Mouse (Mus musculus) heart, postnatal 14 days (tissue): ENCODE data around the gene Arl14. TPM values are rescaled to one million over a fixed set of nuclear protein-coding genes. Genes with fewer than 3 reads are reported as not detected.
A peak's percentile ranks its signal among the peaks of the same experiment; 100 is the strongest.

Source experiments
- DNase-seq, 2 experiments: peaks; one replicate each; pipeline ENCODE4 v3.0.0; 2021 to 2022
- intact Hi-C: fragments of 180-260 bp; cut with DNase I; formaldehyde crosslinking; loops from one replicate; pipeline ENCODE4 v1.15.1; 2025
- long read RNA-seq, 2 experiments: library from polyadenylated mRNA; stranded (forward); transcript quantifications; one replicate each; pipeline ENCODE4 v2.0.0; 2021
- total RNA-seq, 2 experiments: library from RNA; stranded (reverse); gene quantifications; 2 replicates each; pipeline ENCODE4 v1.2.3; 2021

The Arl14 gene
- not detected for total RNA-seq
- long read RNA-seq, experiment 1, result 0 reads
- long read RNA-seq, experiment 2, result 0 reads

DNA sequence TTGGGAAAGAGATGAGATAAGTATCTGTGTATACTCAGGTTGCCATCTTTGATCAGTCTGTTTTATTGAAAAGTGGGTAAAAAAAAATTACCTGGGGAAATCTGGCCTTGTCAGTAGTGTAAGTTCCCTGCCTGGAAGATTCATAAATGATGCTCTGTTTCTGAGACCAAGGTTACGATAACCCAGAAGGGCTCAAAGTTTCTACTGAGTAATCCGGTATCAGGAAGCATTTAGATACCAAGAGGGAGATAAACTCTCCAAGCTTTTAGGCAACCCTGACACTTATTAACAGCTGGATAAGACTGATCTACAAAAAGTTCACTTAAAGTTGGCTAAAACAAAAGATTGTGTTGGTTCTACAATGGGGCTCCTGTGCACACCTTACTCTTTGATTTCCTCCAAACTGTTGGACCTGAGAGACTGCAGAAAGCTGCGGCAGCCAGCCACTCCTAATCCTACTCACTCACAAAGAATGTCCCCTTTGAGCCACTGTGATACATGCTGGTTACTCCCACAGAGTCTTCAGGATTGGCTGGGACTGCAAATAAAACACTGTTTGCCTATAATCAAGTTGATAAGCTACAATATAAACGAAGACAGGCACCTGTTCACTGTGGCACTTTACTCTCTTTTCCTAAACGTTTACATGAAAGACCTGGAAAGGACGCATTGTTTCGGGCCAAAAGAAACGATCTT, at the start of gene Arl14:
TSS of gene Arl14 (plus strand) at position 614 of the 696 bp plus-strand sequence.
- no peak for DNase-seq
- intact Hi-C loops, result no loop called here

DNA sequence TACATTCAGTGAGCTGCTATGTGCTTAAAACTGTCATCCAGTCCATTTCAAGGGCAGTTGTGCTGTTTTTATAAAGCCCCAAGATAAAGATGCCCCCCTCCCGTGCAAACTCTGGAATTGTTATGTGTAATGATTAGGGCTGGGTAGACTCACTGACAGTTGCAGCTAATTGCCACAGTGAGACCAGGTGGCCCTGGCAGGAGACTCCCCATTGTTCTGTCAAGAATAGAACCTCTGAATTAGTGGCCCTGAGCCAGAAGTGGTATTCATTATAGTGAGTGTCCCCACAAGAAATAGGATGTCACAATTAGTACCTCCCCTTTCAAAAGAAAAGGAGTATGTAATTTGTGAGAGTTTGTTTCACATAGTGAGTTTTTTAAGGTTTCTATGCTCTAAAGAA, 47.0 kb upstream of the Arl14 start:
- intact Hi-C loops, result no loop called here
- DNase-seq, result peak; percentile 11 to 25

DNA sequence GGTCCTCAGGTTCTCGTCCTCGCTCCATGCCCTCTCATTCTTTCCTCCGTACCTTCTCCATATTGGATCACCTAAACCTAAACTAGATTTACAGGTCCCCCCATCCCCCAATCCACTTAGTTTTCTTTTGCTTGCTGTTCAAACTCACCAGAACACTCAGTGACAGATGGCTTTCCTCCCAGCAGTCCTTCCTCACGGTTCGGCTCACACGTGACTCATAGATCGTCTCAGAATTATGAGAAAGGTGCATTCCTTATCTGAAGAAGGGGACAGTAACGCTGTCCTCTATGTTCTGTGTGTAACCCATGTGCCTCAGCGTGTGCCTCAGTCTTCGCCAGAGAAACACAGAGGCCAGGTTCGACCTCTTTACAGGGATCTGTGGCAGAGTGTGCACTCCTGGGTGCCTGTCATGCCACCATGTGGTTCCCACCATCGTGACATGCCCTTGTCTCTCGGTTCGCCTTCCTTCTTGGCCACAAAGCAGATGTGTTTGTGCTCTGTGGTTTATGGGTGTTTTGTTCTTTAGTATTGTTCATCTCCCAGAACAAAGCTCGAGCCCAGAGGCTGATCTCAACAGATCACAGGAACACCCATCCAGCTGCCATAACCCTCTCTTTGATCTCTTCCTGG, 44.9 kb upstream of the Arl14 start:
- intact Hi-C loops, result no loop called here
- no peak for DNase-seq

DNA sequence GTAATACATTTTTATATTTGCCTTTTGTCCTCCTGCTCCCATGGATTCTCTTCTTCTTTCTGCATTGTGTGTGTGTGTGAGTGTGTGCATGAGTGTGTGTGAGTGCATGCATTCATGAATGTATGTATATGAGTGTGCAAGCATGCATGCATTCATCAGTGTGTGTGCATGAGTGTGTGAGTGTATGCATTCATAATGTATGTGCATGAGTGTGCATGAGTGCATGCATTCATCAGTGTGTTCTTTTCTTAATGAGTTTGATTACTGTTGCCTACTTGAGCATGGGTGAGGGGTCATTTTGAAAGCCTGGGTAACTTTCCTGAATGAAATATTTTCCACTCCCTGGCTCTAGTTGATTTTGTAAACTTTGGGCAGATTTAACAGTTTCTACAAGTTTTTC, 44.3 kb upstream of the Arl14 start:
- DNase-seq, result no peak
- intact Hi-C loops, result no loop called here

DNA sequence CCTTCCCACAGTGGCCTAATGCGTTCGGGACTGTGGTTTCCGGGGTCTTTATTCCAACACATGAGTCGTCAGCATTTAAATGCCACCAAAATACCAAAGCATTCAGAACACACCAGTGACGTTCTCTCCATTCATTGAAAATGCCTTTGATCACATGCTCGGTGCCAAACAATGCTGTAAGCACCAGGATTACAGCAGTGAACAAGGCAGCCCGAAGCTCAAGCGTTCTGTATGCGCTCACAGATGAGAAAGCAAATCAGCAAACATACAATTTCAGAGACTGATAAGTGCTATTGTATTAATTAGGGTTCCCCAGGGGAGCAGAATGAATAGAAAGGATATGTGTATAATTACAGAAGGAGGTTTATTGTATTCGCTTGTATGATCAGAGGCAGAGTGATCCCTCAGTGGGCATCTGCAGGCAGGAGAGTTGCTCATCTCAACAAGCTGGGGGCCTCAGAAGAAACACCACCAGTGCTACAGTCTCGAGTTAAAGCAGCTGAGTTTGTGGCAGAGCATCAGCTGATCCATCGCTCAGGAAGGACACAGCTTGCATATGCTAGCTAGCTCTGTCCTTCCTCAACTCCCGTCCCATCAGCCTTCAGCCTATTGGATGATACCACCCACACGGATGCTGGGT, 43.7 kb upstream of the Arl14 start:
- intact Hi-C loops, result no loop called here
- DNase-seq, result no peak

DNA sequence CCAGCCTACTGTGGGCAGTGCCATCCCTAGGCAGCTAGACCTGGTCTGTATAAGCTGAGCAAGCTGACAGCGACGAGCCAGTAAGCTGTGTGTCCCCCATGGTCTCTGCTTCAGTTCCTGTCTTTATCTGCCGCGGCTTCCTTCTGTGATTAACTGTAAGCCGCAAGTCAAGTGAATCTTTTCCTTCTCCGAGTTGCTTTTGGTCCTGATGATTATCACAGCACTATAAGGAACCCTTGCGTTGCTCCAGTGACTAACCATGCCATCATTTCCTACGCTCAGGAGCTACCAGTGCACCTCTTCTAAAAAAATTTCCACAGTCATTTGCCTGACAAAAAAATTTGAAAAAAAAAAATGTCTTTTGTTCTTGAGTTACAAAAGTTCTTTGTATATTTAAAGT, 40.7 kb upstream of the Arl14 start:
- DNase-seq, result no peak
- intact Hi-C loops, result no loop called here

DNA sequence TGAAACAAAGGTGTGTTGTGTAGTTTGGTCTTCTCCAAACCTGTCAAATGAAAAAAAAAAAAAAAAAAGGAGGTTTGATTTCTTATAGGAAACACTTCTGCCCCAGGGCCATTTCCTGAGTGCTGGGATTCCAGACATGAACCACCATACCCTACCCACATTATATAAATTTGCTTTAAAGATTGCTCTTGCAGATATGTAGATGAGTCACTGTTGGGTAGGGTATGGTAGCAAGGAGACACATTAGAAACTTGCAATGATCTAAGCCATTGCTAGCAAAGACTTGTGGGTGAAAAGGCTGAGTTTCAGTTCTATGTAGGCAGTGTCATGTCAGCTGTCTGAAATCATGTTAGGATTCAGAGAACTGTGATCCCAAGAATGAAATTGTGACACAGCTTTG, 40.0 kb upstream of the Arl14 start:
- no peak for DNase-seq
- intact Hi-C loops, result no loop called here

DNA sequence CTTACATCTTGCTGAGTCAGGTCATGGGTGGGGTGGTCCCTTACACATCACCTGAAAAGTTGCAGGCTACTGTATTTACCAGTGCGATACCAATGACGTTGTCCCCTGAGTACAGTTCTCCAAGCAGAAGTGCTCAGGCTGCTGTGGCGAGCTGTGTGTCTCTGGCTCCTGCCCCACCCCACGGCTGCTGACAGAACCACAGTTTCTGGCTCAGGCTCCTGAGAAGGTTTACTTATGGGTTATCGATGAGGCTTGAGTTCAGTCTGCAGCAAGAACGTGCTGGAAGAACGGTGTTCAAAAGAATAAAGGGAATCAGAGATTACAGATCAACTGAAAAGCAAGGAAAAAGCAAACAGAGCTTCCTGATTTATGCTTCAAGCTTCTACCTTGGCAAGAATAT, 37.0 kb upstream of the Arl14 start:
- no peak for DNase-seq
- intact Hi-C loops, result no loop called here

DNA sequence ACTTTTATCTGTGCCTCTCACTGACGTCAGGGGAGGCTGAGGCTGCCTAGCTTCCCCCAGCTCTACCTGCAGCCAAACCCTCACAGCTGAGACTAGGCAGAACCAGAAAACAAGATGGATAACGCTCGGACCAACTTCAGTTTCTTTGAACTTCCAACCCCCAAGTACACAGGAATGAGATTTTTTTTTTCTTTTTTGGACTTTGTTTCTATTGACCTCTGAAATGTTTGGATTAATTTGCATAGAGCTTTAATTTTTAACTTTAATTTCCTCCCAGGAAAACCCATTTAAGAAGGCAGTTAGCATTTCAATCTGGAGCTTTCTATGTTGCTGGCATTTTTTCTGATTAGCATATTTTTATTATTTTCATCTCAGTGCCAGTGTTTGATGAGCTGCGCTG, 36.2 kb upstream of the Arl14 start:
- intact Hi-C loops, result no loop called here
- DNase-seq, result no peak

DNA sequence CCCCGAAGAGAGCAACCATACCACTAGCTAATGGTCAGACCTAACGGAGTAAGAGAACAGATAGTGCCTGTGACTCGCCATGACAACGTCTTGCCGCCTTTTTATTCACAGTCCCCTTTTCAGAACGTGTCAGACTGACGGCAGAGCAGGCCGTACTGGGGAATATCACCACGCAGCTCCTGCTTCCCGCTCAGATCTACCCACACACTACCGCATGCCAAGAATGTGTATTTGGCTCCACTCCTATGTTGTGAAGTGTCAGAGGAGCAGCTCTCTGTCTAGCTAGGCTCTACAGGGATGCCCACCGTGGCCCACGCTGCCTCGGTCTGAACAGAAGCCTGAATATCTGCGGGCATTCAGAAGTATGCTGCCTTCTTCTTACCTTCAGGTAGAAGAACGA, 35.6 kb upstream of the Arl14 start:
- DNase-seq, result peak in 1 of 2 experiments; percentile 25

DNA sequence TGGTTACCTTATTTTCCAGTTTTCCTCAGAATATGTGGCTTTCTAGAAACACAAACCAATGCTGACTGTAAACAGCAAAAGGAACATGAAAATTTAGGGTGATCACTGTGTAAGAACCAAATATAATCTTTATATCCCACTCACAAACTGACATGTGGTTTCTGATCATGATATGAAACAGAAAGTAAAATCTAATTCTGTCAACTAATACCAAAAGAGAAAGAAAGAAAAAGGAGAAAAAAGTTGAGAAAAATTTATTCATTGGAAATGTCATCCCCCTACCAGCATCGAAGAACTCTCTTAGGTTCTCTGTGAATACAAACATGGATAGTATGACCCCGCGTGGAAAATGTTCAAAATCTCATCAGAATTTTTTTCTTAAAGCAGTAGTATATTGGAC, 29.2 kb upstream of the Arl14 start:
- no peak for DNase-seq
- intact Hi-C loops, result no loop called here

More for the DNA sequence above, 35.6 kb upstream of the Arl14 start:
- intact Hi-C loops, result no loop called here

DNA sequence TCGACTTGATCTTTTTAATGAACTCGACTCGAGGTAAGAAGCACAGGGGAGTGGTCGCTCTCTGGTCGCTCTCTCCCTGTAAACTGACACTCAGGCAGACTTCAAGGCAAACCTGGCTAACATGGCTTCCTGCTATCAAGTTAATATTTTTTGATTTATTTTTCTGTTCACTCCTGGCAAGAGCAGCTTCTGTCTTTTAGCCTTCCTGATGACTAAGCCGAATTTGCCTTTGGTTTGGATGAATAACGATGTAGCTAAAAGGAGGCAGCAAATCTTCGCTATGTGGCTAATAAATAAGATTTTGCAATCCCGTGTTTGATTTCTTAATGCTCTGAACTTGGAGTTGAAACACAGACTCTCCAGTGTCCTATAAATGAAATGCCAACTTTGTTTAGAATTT, 27.7 kb upstream of the Arl14 start:
- intact Hi-C loops, result no loop called here
- DNase-seq, result no peak

DNA sequence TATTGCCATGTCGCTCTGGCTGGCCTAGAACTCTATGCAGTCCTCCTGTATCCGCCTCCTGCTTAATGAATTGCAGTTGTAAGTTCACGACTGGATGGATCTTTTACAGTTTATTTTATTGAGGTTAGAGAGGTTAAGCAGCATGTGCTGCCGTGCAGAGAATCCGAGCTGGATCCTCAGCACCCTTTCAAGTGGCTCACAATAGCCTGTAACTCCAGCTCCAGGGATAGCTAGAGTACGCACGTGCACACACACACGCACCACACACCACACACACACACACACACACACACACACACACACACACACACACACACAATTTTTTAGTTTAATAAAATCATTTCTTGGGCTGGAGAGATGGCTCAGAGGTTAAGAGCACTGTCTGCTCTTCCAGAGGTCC, 27.0 kb upstream of the Arl14 start:
- DNase-seq, result no peak
- intact Hi-C loops, result no loop called here

DNA sequence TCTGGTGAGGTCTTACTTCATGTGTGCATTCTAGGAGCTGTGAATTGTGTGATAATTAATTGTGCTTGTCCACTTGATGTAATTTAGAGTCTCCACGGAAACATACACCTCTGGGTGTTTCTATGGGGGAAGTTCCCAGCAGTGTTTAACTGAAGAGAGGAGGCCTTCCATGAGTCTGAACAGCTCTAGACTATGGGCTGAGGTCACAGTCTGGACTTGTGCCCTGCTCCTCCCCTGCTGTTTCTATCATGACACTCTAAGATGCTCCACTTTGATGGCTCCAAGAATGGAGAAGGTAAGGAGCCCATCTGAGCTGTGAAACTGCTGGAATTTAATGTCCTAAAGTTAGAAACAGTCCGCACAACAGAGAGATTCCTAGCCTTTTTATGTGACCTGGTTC, 24.1 kb upstream of the Arl14 start:
- DNase-seq, result no peak
- intact Hi-C loops, result no loop called here

DNA sequence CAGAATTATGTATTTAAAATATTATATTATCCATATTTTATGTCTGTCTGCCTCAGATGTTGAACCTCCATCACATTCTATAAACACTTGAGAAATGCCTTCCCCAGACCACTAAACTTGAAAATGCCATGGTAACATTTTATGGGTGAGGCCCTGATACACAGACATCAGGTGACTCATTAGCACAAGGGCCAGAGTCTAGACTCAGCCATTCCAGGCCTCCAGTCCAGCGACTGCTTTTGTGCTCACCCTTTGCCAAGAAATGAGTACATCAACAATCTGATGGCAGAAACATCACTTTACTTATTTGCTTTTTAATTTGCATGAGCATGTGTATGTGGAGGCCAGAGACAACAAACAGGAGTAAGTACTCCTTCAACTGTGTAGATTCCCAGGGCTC, 22.0 kb upstream of the Arl14 start:
- intact Hi-C loops, result no loop called here
- no peak for DNase-seq

DNA sequence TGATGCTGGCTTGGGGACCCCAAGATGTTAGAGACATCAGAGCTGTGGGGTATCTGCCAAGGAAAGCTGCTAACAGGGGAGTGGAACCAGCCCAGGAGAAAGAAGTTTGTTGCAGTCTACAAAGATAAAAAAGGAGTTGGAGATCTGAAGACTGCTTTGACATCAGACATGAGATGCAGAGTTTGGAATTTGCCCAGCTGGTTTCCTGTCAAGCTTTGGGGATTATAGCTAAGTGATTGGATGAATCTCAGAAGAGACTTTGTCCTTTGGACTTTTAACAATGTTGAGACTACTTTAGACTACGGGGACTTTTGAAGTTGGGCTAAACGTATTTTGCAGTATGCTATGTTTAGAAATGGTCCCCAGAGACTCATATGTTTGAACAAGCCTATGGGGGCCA, 21.0 kb upstream of the Arl14 start:
- intact Hi-C loops, result no loop called here
- no peak for DNase-seq

DNA sequence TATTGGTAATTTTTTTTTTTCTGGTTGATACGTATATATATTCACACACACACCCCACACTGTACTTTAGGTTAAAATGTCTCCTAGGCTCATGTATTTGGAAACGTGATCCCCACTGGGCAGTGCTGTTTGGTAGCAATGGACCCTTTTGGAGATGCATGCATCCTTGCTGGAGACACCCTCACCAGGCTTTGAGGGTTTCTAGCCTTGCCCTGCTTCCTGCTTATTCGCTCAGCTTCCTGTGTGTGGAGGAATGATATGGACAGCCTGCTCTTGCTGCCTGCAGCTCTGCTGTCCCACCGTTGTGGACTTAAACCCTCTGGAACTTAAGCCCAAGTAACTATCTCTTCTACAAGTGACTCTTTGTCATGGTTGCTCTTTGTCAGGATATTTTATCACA, 19.3 kb upstream of the Arl14 start:
- DNase-seq, result no peak
- intact Hi-C loops, result no loop called here

DNA sequence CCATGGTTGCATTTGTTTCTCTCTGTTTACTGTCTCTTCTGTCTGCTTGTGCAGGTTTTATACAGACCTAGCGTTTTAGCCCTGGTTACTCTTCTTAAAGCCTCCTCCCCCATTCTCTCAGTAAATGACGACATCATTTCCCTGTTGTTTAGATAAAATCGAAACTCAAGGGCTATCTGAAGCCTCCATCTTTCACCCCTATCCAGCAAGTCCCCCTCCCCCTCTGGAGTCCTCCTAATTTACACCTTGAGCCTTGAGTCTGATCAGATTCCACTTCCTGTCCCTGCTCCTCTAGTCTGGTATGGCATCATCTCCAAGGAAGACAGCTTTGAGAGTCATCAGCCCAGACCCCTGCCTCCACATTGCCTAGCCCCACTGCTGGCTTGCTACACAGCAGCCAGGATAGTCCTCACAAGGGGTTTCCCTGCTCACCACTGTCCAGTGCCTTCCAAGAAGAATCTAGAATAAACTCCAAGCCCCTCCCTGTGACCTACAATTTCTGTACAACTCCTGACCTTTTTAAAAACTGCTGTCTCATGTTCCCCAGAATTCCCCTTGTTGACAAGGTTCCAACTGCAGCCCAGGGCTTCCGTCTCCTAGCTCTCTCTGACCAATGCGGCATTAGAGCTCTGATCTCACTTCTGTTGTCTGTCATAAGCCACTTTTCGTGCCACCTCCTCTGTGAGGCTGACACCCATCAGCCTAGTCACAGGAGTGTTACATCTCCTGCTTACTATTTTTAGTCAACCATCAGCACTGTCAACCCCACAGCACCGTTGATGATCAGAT, 16.8 kb upstream of the Arl14 start:
- DNase-seq, result peak; percentile 4 to 48
- intact Hi-C loops, result loop anchor here (2.0 kb wide), 1 partner anchor 79 kb away; the partner anchor contains the start of gene Kpna4

DNA sequence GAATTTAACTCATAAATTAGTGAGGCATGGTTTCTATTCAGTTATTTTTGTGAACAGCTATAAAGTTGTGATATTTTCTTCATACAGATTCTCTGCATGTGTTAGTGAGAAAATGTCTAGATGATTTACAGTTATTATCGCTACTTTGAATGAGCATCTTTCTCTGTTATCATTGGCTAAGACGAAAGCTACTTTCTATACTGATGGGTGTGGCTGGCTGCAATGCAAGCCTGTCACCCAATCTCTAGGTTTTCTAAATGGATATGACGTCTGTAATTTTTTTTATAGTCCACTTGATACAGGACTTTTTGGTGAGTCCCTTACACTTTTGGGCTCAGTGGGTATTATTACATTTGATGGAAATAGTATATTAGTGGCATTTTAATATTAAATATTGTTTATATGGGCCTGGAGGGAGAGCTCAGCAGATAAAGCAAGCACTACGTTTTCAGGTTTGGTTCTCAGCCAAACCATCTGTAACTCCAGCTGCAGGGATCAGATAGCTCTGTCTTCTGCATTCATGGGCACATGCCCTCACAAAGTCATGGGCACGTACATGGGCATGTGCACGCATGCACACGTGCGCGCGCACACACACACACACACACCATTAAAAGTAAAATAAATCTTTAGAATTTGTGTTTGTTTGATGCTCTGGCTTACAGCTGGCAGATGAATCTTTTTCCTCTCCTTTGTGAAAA, 15.9 kb upstream of the Arl14 start:
- intact Hi-C loops, result no loop called here
- DNase-seq, result no peak
